Mouse (Mus musculus) forebrain, embryonic 12.5 days (tissue): ENCODE data around the gene Olfr545. TPM values are rescaled to one million over a fixed set of nuclear protein-coding genes. Genes with fewer than 3 reads are reported as not detected.

Experiments
- ATAC-seq: fragments of 200-750 bp; cut with Nextera tagmentation; 2 replicates; pipeline ENCODE4 v1.8.0; 2017; ENCODE audit warnings: moderate TSS enrichment; ENCODE audit not compliant: low FRiP score
- H3K27ac ChIP-seq: fragments of 300-500 bp; sonication (generic); 2 replicates; pipeline ENCODE4 v1.5.1; 2016; ENCODE audit warnings: mild to moderate bottlenecking
- H3K27me3 ChIP-seq: fragments of 300-500 bp; sonication (generic); 2 replicates; pipeline ENCODE4 v1.6.1; 2016; ENCODE audit warnings: mild to moderate bottlenecking
- H3K36me3 ChIP-seq: fragments of 300-500 bp; sonication (generic); replicated peaks from 2 replicates; pipeline ENCODE4 v1.6.1; 2016; ENCODE audit warnings: mild to moderate bottlenecking
- H3K4me1 ChIP-seq: fragments of 300-500 bp; sonication (generic); 2 replicates; pipeline ENCODE4 v1.6.1; 2016
- H3K4me2 ChIP-seq: fragments of 300-500 bp; sonication (generic); 2 replicates; pipeline ENCODE4 v1.6.1; 2016; ENCODE audit warnings: mild to moderate bottlenecking, moderate library complexity
- H3K4me3 ChIP-seq: fragments of 300-500 bp; sonication (generic); replicated peaks from 2 replicates; pipeline ENCODE4 v1.5.1; 2016; ENCODE audit warnings: mild to moderate bottlenecking
- H3K9ac ChIP-seq: fragments of 300-500 bp; sonication (generic); 2 replicates; pipeline ENCODE4 v1.6.1; 2016; ENCODE audit warnings: mild to moderate bottlenecking
- H3K9me3 ChIP-seq: fragments of 300-500 bp; sonication (generic); 2 replicates; pipeline ENCODE4 v1.6.1; 2016
- WGBS: fragments of 180-500 bp; shearing (Covaris S2); methylation state at CpG from one replicate; pipeline ENCODE4 v1.1.7; 2016; 5-methylcytosine and 5-hydroxymethylcytosine counted together
- polyA plus RNA-seq: library from polyadenylated mRNA; unstranded; fragments of >200 nt; fragmentation: Nextera tagmentation; extraction: Ambion mirVana; gene quantifications from 2 replicates; pipeline ENCODE4 v1.2.1, GENCODE M21; 2016

Gene Olfr545
- polyA plus RNA-seq, 1 experiment from 2014 or later = not detected

GRCm38 (mm10) chr7:102476601-102477000 lies 22.8 kb downstream of the Olfr545 start:
- no peak overlapping the region for H3K4me3 ChIP-seq
- no peak for ATAC-seq
- H3K9me3 ChIP-seq = no peaks in the 10 kb centered on the region
- H3K4me1 ChIP-seq = no peaks in the 10 kb centered on the region
- no peak overlapping the region for H3K27ac ChIP-seq
- no peak overlapping the region for H3K9ac ChIP-seq
- no peaks in the 10 kb centered on the region for H3K27me3 ChIP-seq
- H3K4me2 ChIP-seq = no peak overlapping the region
- H3K36me3 ChIP-seq = peaks cover 6% of the 10 kb centered on the region; the same call in 1 of the 2 replicates
- WGBS = 97% methylated on average over 5 of the region's 5 CpGs

- Histone ChIP-seq H3K27ac (no peak overlapping the region), H3K4me3 (no peak overlapping the region)
- 76% methylated on average over 5 of the region's 5 CpGs for WGBS
Measured at GRCm38 (mm10) chr7:102472675-102473074, 26.7 kb downstream of the Olfr545 start.

GRCm38 (mm10) chr7:102467566-102467965 lies 31.8 kb downstream of the Olfr545 start:
- 87% methylated on average over 8 of the region's 8 CpGs for WGBS
- no peaks in the 10 kb centered on the region for H3K27me3 ChIP-seq
- no peak overlapping the region for H3K4me2 ChIP-seq
- peaks cover 77% of the 10 kb centered on the region for H3K36me3 ChIP-seq
- no peaks in the 10 kb centered on the region for H3K9me3 ChIP-seq
- H3K4me3 ChIP-seq = no peak overlapping the region
- no peak overlapping the region for H3K27ac ChIP-seq
- H3K4me1 ChIP-seq = no peaks in the 10 kb centered on the region
- no peak overlapping the region for H3K9ac ChIP-seq
- no peak for ATAC-seq

More at GRCm38 (mm10) chr7:102472675-102473074, 26.7 kb downstream of the Olfr545 start:
- Histone ChIP-seq H3K9me3 (no peaks in the 10 kb centered on the region), H3K27me3 (no peaks in the 10 kb centered on the region), H3K4me1 (no peaks in the 10 kb centered on the region), H3K9ac (no peak overlapping the region), H3K36me3 (peaks cover 34% of the 10 kb centered on the region), H3K4me2 (no peak overlapping the region)
- no peak for ATAC-seq

GRCm38 (mm10) chr7:102458618-102459380 lies 40.6 kb downstream of the Olfr545 start:
- WGBS = 80% methylated on average over 5 of the region's 5 CpGs
- no peaks in the 10 kb centered on the region for H3K4me1 ChIP-seq
- H3K27me3 ChIP-seq = no peaks in the 10 kb centered on the region
- H3K9ac ChIP-seq = no peak overlapping the region
- peaks cover 95% of the 10 kb centered on the region for H3K36me3 ChIP-seq
- H3K4me2 ChIP-seq = no peak overlapping the region
- no peaks in the 10 kb centered on the region for H3K9me3 ChIP-seq
- H3K27ac ChIP-seq = no peak overlapping the region
- no peak overlapping the region for H3K4me3 ChIP-seq
- no peak for ATAC-seq

GRCm38 (mm10) chr7:102446438-102446837 lies 52.9 kb downstream of the Olfr545 start:
- Histone ChIP-seq H3K9me3 (no peaks in the 10 kb centered on the region), H3K27me3 (no peaks in the 10 kb centered on the region), H3K36me3 (peaks cover 58% of the 10 kb centered on the region), H3K27ac (no peak overlapping the region), H3K4me3 (no peak overlapping the region), H3K4me1 (peaks cover 19% of the 10 kb centered on the region), H3K4me2 (no peak overlapping the region), H3K9ac (no peak overlapping the region)
- WGBS = 96% methylated on average over 9 of the region's 9 CpGs
- ATAC-seq = no peak

GRCm38 (mm10) chr7:102444301-102444700 lies 55.1 kb downstream of the Olfr545 start:
- Histone ChIP-seq H3K4me2 (no peak overlapping the region), H3K27me3 (no peaks in the 10 kb centered on the region; the same call in 1 of the 2 replicates), H3K27ac (no peak overlapping the region), H3K36me3 (peaks cover 38% of the 10 kb centered on the region), H3K4me3 (no peak overlapping the region), H3K4me1 (peaks cover 19% of the 10 kb centered on the region), H3K9ac (no peak overlapping the region), H3K9me3 (no peaks in the 10 kb centered on the region)
- 87% methylated on average over 2 of the region's 2 CpGs for WGBS
- no peak for ATAC-seq

- peak overlapping the region; percentile 85 for H3K4me3 ChIP-seq
- ATAC-seq = no peak
- no peaks in the 10 kb centered on the region; the same call in 1 of the 2 replicates for H3K27me3 ChIP-seq
- peak overlapping the region; percentile 90; the same call in 1 of the 2 replicates for H3K27ac ChIP-seq
- H3K9ac ChIP-seq = peak overlapping the region; percentile 94
- no peaks in the 10 kb centered on the region for H3K9me3 ChIP-seq
- peak overlapping the region; percentile 60 for H3K4me2 ChIP-seq
- H3K4me1 ChIP-seq = peaks cover 19% of the 10 kb centered on the region
- 1% methylated on average over 4 of the region's 4 CpGs for WGBS
- H3K36me3 ChIP-seq = peaks cover 25% of the 10 kb centered on the region
Measured at GRCm38 (mm10) chr7:102442432-102442831, 56.9 kb downstream of the Olfr545 start.

GRCm38 (mm10) chr7:102441657-102442391 lies 57.5 kb downstream of the Olfr545 start, which contains the start of gene Rrm1:
Rrm1 (plus strand) TSS chr7:102441695.
- Histone ChIP-seq H3K9ac (peak within 1 kb of the TSS; percentile 94), H3K36me3 (peaks cover 20% of the 10 kb centered on the region), H3K4me1 (peaks cover 19% of the 10 kb centered on the region), H3K27me3 (no peaks in the 10 kb centered on the region; the same call in 1 of the 2 replicates), H3K9me3 (no peaks in the 10 kb centered on the region), H3K4me3 (peak within 1 kb of the TSS; percentile 85), H3K27ac (peak within 1 kb of the TSS; percentile 90), H3K4me2 (peak within 1 kb of the TSS; percentile 60)
- peak; percentile 99 for ATAC-seq
- WGBS = under 1% methylated on average over 45 of the region's 56 CpGs

Other genes starting within 250 kb of the Olfr545 start
- 21.7 and 25.1 TPM in 2 replicates for gene Rhog, start 243.5 kb downstream of the Olfr545 start, polyA plus RNA-seq
- 11.6 and 11.7 TPM in 2 replicates for gene Stim1, start 231.8 kb downstream of the Olfr545 start, polyA plus RNA-seq
- 203 and 216 TPM in 2 replicates for gene Rrm1, start 57.9 kb downstream of the Olfr545 start, polyA plus RNA-seq
- 0.45 and 0.89 TPM in 2 replicates for gene Olfr543, start 17.9 kb downstream of the Olfr545 start, polyA plus RNA-seq
- 0.10 and 0.14 TPM in 2 replicates for gene Olfr544, start 11.3 kb downstream of the Olfr545 start, polyA plus RNA-seq
- not detected in 2 replicates for gene Olfr547, start 35.2 kb upstream of the Olfr545 start, polyA plus RNA-seq
- not detected in 2 replicates for gene Olfr548-ps1, start 41.3 kb upstream of the Olfr545 start, polyA plus RNA-seq
- not detected in 2 replicates for gene Olfr549, start 50.3 kb upstream of the Olfr545 start, polyA plus RNA-seq
- gene Trim21, start 65.9 kb upstream of the Olfr545 start, polyA plus RNA-seq = 0.14 and 0.21 TPM in 2 replicates
- 0.19 TPM in 1 of 2 replicates, not detected in the other for gene Olfr550, start 71.9 kb upstream of the Olfr545 start, polyA plus RNA-seq
- not detected in 2 replicates for gene Olfr551, start 92.3 kb upstream of the Olfr545 start, polyA plus RNA-seq
- not detected in 2 replicates for gene Olfr552, start 98.2 kb upstream of the Olfr545 start, polyA plus RNA-seq
- gene Olfr553, start 118.6 kb upstream of the Olfr545 start, polyA plus RNA-seq = not detected in 2 replicates
- gene Olfr554, start 138.9 kb upstream of the Olfr545 start, polyA plus RNA-seq = not detected in 2 replicates
- not detected in 2 replicates for gene Olfr555, start 159.2 kb upstream of the Olfr545 start, polyA plus RNA-seq
- not detected in 2 replicates for gene Olfr556, start 165.3 kb upstream of the Olfr545 start, polyA plus RNA-seq
- gene Trim68, start 187.8 kb upstream of the Olfr545 start, polyA plus RNA-seq = 7.5 and 9.8 TPM in 2 replicates
- not detected in 2 replicates for gene Olfr557, start 196.3 kb upstream of the Olfr545 start, polyA plus RNA-seq
- not detected in 2 replicates for gene Olfr558, start 202.6 kb upstream of the Olfr545 start, polyA plus RNA-seq
- gene Olfr33, start 219.5 kb upstream of the Olfr545 start, polyA plus RNA-seq = not detected in 2 replicates
- gene Olfr559, start 227.9 kb upstream of the Olfr545 start, polyA plus RNA-seq = not detected in 2 replicates